Mouse (Mus musculus) retina, embryonic 14.5 days (tissue): ENCODE data around the gene Cngb1.

Experiments used
- DNase-seq: peaks from one replicate; pipeline ENCODE4 v3.0.0-alpha.2; 2015; ENCODE audit warnings: low spot score

Gene Cngb1

GRCm38 (mm10) chr8:95195728-95196127 is 110.7 kb downstream of the Cngb1 start:
- DNase-seq: no peak

- DNase-seq: no peak
These were observed 114.7 kb downstream of the Cngb1 start for GRCm38 (mm10) chr8:95191497-95192175.
